8 mouse cellular contexts compared by ENCODE assay signal in genomic region chr14:21119653-21120313, GRCm38 (mm10).
"Had no signal": no experiment of that assay in that cellular context is flagged by ENCODE, and none has a peak within 500 bp of the region (broad histone marks: within the 10 kb centered on the region; RNA-seq: fewer than 3 reads in every experiment).

No protein-coding gene starts in this region.

- H3K4me1 ChIP-seq: limb, embryonic 12.5 days; midbrain, embryonic 10.5 days; neural tube, embryonic 15.5 days had no signal

- H3K4me2 ChIP-seq: limb, embryonic 12.5 days; liver, embryonic 11.5 days; liver, embryonic 15.5 days; neural tube, embryonic 15.5 days had no signal

- H3K4me3 ChIP-seq: limb, embryonic 12.5 days; liver, embryonic 15.5 days; midbrain, embryonic 10.5 days; myocyte; neural tube, embryonic 15.5 days had no signal

- H3K27ac ChIP-seq: limb, embryonic 12.5 days; liver, embryonic 15.5 days; midbrain, embryonic 10.5 days; neural tube, embryonic 15.5 days had no signal

- DNase-seq: lung, adult 2 months; thymus, postnatal 36 days had no signal

- H3K9me3 ChIP-seq: limb, embryonic 12.5 days; liver, embryonic 15.5 days; midbrain, embryonic 10.5 days; neural tube, embryonic 15.5 days had no signal

- H3K27me3 ChIP-seq: limb, embryonic 12.5 days; liver, embryonic 15.5 days; neural tube, embryonic 15.5 days had no signal

- H3K9ac ChIP-seq: limb, embryonic 12.5 days; liver, embryonic 15.5 days; neural tube, embryonic 15.5 days had no signal

- H3K36me3 ChIP-seq: neural tube, embryonic 15.5 days had no signal
